Mouse (Mus musculus): ENCODE measurements around the gene Pde4c. TPM values are rescaled to one million over a fixed set of nuclear protein-coding genes. Genes with fewer than 3 reads are reported as not detected.
A peak's percentile ranks its signal among the peaks of the same experiment; 100 is the strongest.

Pde4c gene
- polyA plus RNA-seq, 1 experiment = 4.1 TPM

DNA sequence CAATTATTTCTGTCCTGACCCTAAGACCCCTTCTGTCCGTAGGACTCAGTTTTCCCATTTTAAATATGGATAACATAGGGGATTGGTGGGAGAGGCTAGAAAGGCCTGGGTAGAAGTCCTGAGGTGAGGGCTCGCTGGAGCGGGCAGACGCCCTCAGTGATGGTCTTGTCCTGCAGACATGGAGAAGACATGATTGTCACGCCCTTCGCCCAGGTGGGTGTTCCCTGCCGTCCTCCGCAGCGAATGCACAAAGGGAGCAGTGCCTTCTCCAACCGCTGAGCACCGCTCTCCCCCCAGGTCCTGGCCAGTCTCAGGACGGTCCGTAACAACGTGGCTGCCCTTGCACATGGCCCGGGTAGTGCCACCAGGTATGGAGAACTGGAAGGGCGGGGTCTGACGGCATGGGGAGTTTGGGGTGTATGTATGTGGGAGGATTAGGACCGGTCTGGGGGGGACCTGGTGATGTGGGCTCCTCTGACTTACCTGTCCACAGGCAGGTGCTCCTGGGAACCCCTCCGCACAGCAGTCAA lies 22.2 kb downstream of the Pde4c start:
- peaks cover 3% of the 10 kb centered on the region for H3K4me1 ChIP-seq (ENCODE audit: control insufficient read depth, insufficient read depth, low read length)
- no peak for DNase-seq
- H3K4me3 ChIP-seq (replicated peaks; ENCODE audit: extremely low read depth, low read depth, low read length) = no peak overlapping the region
- 67% methylated on average over 19 of the region's 19 CpGs for WGBS
- TF ChIP-seq CTCF (IDR thresholded peaks at IDR 0.05; ENCODE audit: insufficient read depth, low read length) = no peak
- no peak for TF ChIP-seq POLR2A (IDR thresholded peaks at IDR 0.05; ENCODE audit: borderline replicate concordance, extremely low read depth, low read depth, low read length)

DNA sequence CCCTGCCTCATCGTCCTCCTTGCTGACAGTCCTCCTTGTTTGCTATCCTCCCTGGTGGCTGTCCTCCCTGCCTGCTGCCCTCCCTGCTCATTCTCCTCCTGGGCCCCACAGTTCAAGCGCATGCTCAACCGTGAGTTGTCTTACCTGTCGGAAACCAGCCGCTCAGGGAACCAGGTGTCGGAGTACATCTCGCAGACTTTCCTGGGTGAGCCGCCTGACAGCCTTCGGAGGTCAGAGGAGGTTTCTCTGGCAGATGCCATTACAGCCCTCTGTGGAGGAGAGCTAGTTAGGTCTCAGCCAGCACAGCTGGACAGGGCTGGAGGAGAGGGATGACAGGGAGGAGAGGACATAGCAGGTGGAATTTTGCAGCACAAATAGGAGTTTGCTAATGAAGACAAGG lies 23.2 kb downstream of the Pde4c start:
- Histone ChIP-seq H3K4me1 (ENCODE audit: control insufficient read depth, insufficient read depth, low read length) (peaks cover 3% of the 10 kb centered on the region), H3K4me3 (replicated peaks; ENCODE audit: extremely low read depth, low read depth, low read length) (no peak overlapping the region)
- TF ChIP-seq CTCF (IDR thresholded peaks at IDR 0.05; ENCODE audit: insufficient read depth, low read length) (no peak), POLR2A (IDR thresholded peaks at IDR 0.05; ENCODE audit: borderline replicate concordance, extremely low read depth, low read depth, low read length) (no peak)
- 75% methylated on average over 9 of the region's 9 CpGs for WGBS
- DNase-seq = no peak

DNA sequence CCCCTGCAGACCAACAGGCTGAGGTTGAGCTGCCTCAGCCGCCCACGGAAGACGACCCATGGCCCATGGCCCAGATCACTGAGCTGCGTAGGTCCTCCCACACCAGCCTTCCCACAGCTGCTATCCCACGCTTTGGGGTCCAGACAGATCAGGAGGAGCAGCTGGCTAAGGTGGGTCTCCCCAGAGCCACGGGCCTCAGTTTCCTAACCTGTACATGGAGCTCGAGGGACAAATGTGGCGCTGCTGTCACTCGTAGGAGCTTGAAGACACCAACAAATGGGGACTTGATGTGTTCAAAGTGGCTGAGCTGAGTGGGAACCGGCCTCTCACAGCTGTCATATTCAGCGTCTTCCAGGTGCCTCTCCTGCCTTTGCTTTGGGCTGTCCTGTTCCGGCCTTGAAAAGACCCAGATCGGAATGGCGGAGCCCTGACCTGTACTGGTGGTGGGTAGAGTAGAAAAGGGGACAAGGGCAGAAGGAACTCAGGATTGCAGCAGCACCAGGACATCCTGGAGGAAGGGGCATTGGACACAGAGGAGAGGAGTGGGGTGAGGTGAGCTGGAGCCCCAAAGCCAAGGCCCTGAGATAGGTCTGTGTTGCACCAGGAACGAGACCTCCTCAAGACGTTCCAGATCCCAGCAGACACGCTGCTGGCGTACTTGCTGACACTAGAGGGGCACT lies 23.8 kb downstream of the Pde4c start:
- TF ChIP-seq CTCF (IDR thresholded peaks at IDR 0.05; ENCODE audit: insufficient read depth, low read length) (no peak), POLR2A (IDR thresholded peaks at IDR 0.05; ENCODE audit: borderline replicate concordance, extremely low read depth, low read depth, low read length) (no peak)
- 90% methylated on average over 18 of the region's 18 CpGs for WGBS
- H3K4me3 ChIP-seq (replicated peaks; ENCODE audit: extremely low read depth, low read depth, low read length) = no peak overlapping the region
- H3K4me1 ChIP-seq (ENCODE audit: control insufficient read depth, insufficient read depth, low read length) = peaks cover 3% of the 10 kb centered on the region
- DNase-seq = no peak

GRCm38 (mm10) chr8:70748246-70749096 lies 25.0 kb downstream of the Pde4c start:
- WGBS = 84% methylated on average over 23 of the region's 23 CpGs
- Histone ChIP-seq H3K4me3 (replicated peaks; ENCODE audit: extremely low read depth, low read depth, low read length) (no peak overlapping the region), H3K4me1 (ENCODE audit: control insufficient read depth, insufficient read depth, low read length) (peaks cover 7% of the 10 kb centered on the region)
- TF ChIP-seq POLR2A (IDR thresholded peaks at IDR 0.05; ENCODE audit: borderline replicate concordance, extremely low read depth, low read depth, low read length) (no peak), CTCF (IDR thresholded peaks at IDR 0.05; ENCODE audit: insufficient read depth, low read length) (no peak)
- no peak for DNase-seq

DNA sequence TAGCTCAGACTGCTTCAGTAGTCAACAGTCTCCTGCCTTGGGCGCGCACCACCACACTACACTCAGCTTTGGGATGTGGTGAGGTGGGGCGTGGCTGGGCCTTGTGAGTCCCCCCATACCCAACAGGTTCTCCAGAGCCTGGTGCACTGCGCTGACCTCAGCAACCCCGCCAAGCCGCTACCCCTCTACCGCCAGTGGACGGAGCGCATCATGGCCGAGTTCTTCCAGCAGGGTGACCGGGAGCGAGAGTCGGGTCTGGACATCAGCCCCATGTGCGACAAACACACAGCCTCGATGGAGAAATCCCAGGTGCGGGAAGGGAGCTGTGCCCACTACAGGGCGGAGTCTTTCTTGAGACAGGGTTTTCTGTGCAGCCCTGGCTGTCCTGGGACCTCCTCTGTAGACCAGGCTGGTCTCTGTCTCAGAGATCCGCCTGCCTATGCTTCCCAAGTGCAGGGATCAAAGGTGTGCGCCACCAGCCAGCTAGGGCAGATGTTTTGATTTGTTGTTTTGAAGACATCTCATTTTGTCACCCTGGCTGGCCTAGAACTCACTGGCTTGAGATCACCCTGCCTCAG lies 25.7 kb downstream of the Pde4c start:
- TF ChIP-seq CTCF (IDR thresholded peaks at IDR 0.05; ENCODE audit: insufficient read depth, low read length) = no peak
- TF ChIP-seq POLR2A (IDR thresholded peaks at IDR 0.05; ENCODE audit: borderline replicate concordance, extremely low read depth, low read depth, low read length) = no peak

GRCm38 (mm10) chr8:70750128-70750680 lies 26.7 kb downstream of the Pde4c start:
- Histone ChIP-seq H3K4me3 (replicated peaks; ENCODE audit: extremely low read depth, low read depth, low read length) (no peak overlapping the region), H3K4me1 (ENCODE audit: control insufficient read depth, insufficient read depth, low read length) (peaks cover 12% of the 10 kb centered on the region)
- TF ChIP-seq CTCF (IDR thresholded peaks at IDR 0.05; ENCODE audit: insufficient read depth, low read length) (no peak), POLR2A (IDR thresholded peaks at IDR 0.05; ENCODE audit: borderline replicate concordance, extremely low read depth, low read depth, low read length) (no peak)
- DNase-seq = no peak
- 81% methylated on average over 13 of the region's 13 CpGs for WGBS

More for the DNA sequence above, 25.7 kb downstream of the Pde4c start:
- peaks cover 10% of the 10 kb centered on the region for H3K4me1 ChIP-seq (ENCODE audit: control insufficient read depth, insufficient read depth, low read length)
- no peak overlapping the region for H3K4me3 ChIP-seq (replicated peaks; ENCODE audit: extremely low read depth, low read depth, low read length)
- DNase-seq = no peak
- 83% methylated on average over 19 of the region's 19 CpGs for WGBS

- no peak overlapping the region for H3K4me3 ChIP-seq (replicated peaks; ENCODE audit: extremely low read depth, low read depth, low read length)
- WGBS = 11% methylated on average over 11 of the region's 11 CpGs
- H3K4me1 ChIP-seq (ENCODE audit: control insufficient read depth, insufficient read depth, low read length) = peaks cover 13% of the 10 kb centered on the region
- peak; percentile 83 for DNase-seq
- peak; percentile 42; the same call in 1 of the 2 replicates for TF ChIP-seq CTCF (IDR thresholded peaks at IDR 0.05; ENCODE audit: insufficient read depth, low read length)
- no peak for TF ChIP-seq POLR2A (IDR thresholded peaks at IDR 0.05; ENCODE audit: borderline replicate concordance, extremely low read depth, low read depth, low read length)
Measured at GRCm38 (mm10) chr8:70752000-70752764, 28.7 kb downstream of the Pde4c start.

DNA sequence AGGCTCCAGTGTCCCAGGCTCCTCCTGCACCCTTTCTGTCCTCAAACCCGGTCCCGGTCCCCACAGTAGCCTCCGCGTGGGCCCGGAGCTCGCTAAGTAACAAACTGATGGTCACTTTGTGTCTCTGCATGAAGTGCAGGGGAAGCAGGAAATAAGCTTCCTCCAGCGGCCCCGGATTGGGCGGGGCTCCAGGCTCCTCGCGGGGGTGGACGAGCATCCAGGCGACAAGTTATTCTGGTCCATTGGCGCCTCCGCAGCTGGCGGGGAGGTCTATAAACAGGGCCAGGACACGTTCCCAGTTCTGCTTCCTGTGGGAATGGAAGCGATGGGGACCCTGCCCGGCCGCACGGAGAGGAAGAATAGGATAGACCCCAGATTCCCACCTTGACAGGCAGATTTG lies 29.6 kb downstream of the Pde4c start:
- DNase-seq = peak; percentile 83
- H3K4me1 ChIP-seq (ENCODE audit: control insufficient read depth, insufficient read depth, low read length) = peaks cover 13% of the 10 kb centered on the region
- TF ChIP-seq CTCF (IDR thresholded peaks at IDR 0.05; ENCODE audit: insufficient read depth, low read length) (no peak), POLR2A (IDR thresholded peaks at IDR 0.05; ENCODE audit: borderline replicate concordance, extremely low read depth, low read depth, low read length) (peak; percentile 73; the same call in 1 of the 2 replicates)
- H3K4me3 ChIP-seq (replicated peaks; ENCODE audit: extremely low read depth, low read depth, low read length) = peak overlapping the region; percentile 45
- WGBS = 4% methylated on average over 21 of the region's 21 CpGs

Data from lung, adult 2 months (tissue).